Mouse (Mus musculus) ES-E14 (cell line): ENCODE data around the gene Asap2.

Experiments used
- CHD2 ChIP-seq: IDR thresholded peaks from 2 replicates; pipeline ENCODE4 v1.6.1; 2014; ENCODE audit warnings: mild to moderate bottlenecking, low read depth, low read length, inconsistent platforms
- HCFC1 ChIP-seq: IDR thresholded peaks from 2 replicates; pipeline ENCODE4 v1.6.1; 2012; ENCODE audit warnings: low read length, inconsistent platforms, borderline replicate concordance; ENCODE audit not compliant: insufficient read depth
- MAFK ChIP-seq: IDR thresholded peaks from 2 replicates; pipeline ENCODE4 v1.6.1; 2014; ENCODE audit warnings: mild to moderate bottlenecking, low read depth, low read length, inconsistent platforms; ENCODE audit not compliant: insufficient read depth
- ZC3H11A ChIP-seq: IDR thresholded peaks from 2 replicates; pipeline ENCODE4 v1.6.1; 2012; ENCODE audit warnings: low read depth, mild to moderate bottlenecking, inconsistent platforms, low read length, borderline replicate concordance
- ZNF384 ChIP-seq: IDR thresholded peaks from 2 replicates; pipeline ENCODE4 v1.6.1; 2012; ENCODE audit warnings: low read depth, low read length, inconsistent platforms

DNA sequence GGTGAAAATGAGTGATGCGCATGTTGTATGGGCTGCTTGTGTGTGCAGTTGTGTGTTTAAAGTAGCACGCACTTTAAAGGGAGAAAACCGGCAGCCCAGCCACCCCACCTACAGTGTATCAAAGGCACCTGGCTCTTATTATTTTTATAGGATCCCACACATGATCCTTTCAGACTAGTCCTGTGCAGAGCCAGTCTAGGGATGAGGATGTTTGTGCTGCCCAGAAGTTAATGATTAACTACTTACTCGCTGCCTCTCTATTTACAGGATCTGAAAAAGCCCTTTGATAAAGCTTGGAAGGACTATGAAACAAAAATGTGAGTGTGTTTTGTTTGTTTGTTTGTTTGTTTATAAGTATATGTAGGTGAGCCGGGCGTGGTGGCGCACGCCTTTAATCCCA is 210.4 kb downstream of the Asap2 start:
- TF ChIP-seq HCFC1, result no peak
- no peak for TF ChIP-seq CHD2
- no peak for TF ChIP-seq ZC3H11A
- no peak for TF ChIP-seq ZNF384
- TF ChIP-seq MAFK, result no peak
